Mouse (Mus musculus) liver, embryonic 16.5 days (tissue): ENCODE results near the gene Grem2. TPM values are rescaled to one million over a fixed set of nuclear protein-coding genes. Genes with fewer than 3 reads are reported as not detected.

ENCODE experiments used
- ATAC-seq: fragments of 200-750 bp; cut with Nextera tagmentation; 2 replicates; pipeline ENCODE4 v1.8.0; 2017; ENCODE audit warnings: low read depth, mild to moderate bottlenecking, moderate number of reproducible peaks, moderate library complexity
- H3K27ac ChIP-seq: fragments of 300-500 bp; sonication (generic); 2 replicates; pipeline ENCODE4 v1.5.1; 2014; ENCODE audit warnings: mild to moderate bottlenecking, low read length
- H3K27me3 ChIP-seq: fragments of 300-500 bp; sonication (generic); 2 replicates; pipeline ENCODE4 v1.6.1; 2014; ENCODE audit warnings: low read depth, low read length, mixed read lengths; ENCODE audit not compliant: control insufficient read depth, insufficient read depth
- H3K36me3 ChIP-seq: fragments of 300-500 bp; sonication (generic); 2 replicates; pipeline ENCODE4 v1.6.1; 2014; ENCODE audit warnings: mild to moderate bottlenecking; ENCODE audit not compliant: control insufficient read depth, insufficient read depth
- H3K4me1 ChIP-seq: fragments of 300-500 bp; sonication (generic); 2 replicates; pipeline ENCODE4 v1.6.1; 2014; ENCODE audit warnings: low read depth, low read length, mixed read lengths; ENCODE audit not compliant: control insufficient read depth
- H3K4me2 ChIP-seq: fragments of 300-500 bp; sonication (generic); 2 replicates; pipeline ENCODE4 v1.6.1; 2014; ENCODE audit warnings: low read depth, low read length, mixed read lengths
- H3K4me3 ChIP-seq: fragments of 300-500 bp; sonication (generic); 2 replicates; pipeline ENCODE4 v1.5.1; 2014; ENCODE audit warnings: low read depth, mild to moderate bottlenecking, low read length
- H3K9ac ChIP-seq: fragments of 300-500 bp; sonication (generic); 2 replicates; pipeline ENCODE4 v1.6.1; 2014; ENCODE audit warnings: low read depth, low read length
- H3K9me3 ChIP-seq: fragments of 300-500 bp; sonication (generic); replicated peaks from 2 replicates; pipeline ENCODE4 v1.6.1; 2016; ENCODE audit warnings: low read length; ENCODE audit not compliant: control insufficient read depth
- WGBS: fragments of 180-500 bp; shearing (Covaris S2); extraction: QIAGEN DNeasy Blood & Tissue Kit; methylation state at CpG from one replicate; pipeline ENCODE4 v1.1.7; 2014; ENCODE audit not compliant: insufficient replicate concordance; 5-methylcytosine and 5-hydroxymethylcytosine counted together
- polyA plus RNA-seq: library from polyadenylated mRNA; unstranded; fragments of >200 nt; fragmentation: Nextera tagmentation; extraction: Ambion mirVana; gene quantifications from 2 replicates; pipeline ENCODE4 v1.2.1, GENCODE M21; 2015

The Grem2 gene
- polyA plus RNA-seq, 1 experiment from 2014 or later: 0.48 TPM

DNA sequence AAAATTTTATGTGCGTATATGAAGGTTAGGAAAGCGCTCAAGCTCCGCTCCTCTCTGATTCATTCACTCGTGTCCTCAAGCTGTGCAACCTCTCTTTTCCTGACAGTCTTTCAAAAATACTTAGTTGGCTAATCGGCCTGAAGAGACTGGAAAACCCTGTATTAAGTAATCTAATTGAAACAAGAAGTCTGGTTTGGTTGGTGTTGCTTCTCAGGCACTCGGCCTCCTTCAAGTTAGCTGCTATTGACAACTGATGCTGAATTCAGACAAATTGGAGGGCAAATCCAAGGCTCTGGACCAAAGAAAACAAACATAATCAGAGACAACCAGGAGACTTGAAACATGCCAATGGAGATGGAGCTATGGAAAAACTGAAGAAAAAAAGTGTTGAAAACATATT, 76.8 kb downstream of the Grem2 start:
- no peak overlapping the region for H3K4me2 ChIP-seq
- no peak for ATAC-seq
- H3K4me1 ChIP-seq: no peaks in the 10 kb centered on the region
- no peaks in the 10 kb centered on the region for H3K9me3 ChIP-seq
- H3K27me3 ChIP-seq: no peaks in the 10 kb centered on the region
- H3K9ac ChIP-seq: no peak overlapping the region
- no peak overlapping the region for H3K4me3 ChIP-seq
- H3K36me3 ChIP-seq: no peaks in the 10 kb centered on the region
- no peak overlapping the region for H3K27ac ChIP-seq
- WGBS: 70% methylated on average over 6 of the region's 6 CpGs

DNA sequence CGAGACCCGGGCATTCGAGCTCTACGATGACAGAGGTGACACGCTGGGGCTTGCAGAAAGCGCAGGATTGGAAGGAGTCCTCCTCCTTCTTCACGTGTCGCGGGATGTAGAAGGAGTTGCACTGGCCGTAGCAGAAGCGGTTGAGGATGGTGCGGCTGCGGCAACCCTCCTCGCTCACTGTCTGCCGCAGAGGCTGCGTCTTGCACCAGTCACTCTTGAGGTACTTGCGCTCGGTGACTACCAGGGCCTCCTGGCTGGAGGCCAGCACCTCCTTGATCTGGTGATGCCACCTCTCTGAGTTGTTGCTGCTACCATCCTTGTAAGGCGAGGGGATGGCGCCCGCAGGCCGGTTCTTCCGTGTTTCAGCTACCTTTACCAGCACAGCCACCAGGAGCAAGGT, 84.8 kb downstream of the Grem2 start:
- H3K36me3 ChIP-seq: no peaks in the 10 kb centered on the region
- no peak overlapping the region for H3K27ac ChIP-seq
- no peak overlapping the region for H3K4me3 ChIP-seq
- no peak overlapping the region for H3K4me2 ChIP-seq
- ATAC-seq: no peak
- H3K4me1 ChIP-seq: no peaks in the 10 kb centered on the region
- WGBS: 77% methylated on average over 23 of the region's 23 CpGs
- H3K9me3 ChIP-seq: no peaks in the 10 kb centered on the region
- no peak overlapping the region for H3K9ac ChIP-seq
- H3K27me3 ChIP-seq: no peaks in the 10 kb centered on the region

GRCm38 (mm10) chr1:174826562-174826961, 95.1 kb downstream of the Grem2 start:
- Histone ChIP-seq H3K4me2 (no peak overlapping the region), H3K27ac (no peak overlapping the region), H3K27me3 (no peaks in the 10 kb centered on the region), H3K9me3 (no peaks in the 10 kb centered on the region), H3K4me3 (no peak overlapping the region), H3K4me1 (no peaks in the 10 kb centered on the region), H3K9ac (no peak overlapping the region), H3K36me3 (no peaks in the 10 kb centered on the region)
- ATAC-seq: no peak
- WGBS: 29% methylated on average over 8 of the region's 8 CpGs

DNA sequence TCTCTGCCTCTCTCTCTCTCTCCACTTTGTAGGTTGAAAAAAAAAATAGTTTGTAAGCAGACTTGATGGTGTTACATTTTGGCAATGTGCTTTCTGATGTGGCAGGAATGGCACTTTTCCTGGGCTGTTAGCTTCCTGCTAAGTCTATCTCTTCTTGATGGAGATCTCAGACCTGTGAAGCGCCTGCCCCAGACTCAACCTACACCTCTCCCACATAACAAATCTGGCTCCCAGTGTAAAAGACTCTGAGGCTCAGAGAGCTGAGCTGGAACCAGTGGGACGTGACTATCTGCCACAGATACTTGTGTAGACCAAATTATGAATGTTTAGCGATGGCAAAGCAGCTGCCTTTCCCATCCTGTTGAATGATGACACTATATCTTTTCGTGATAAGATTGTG, 109.8 kb downstream of the Grem2 start:
- Histone ChIP-seq H3K4me2 (no peak overlapping the region), H3K4me3 (no peak overlapping the region), H3K9me3 (no peaks in the 10 kb centered on the region), H3K4me1 (no peaks in the 10 kb centered on the region), H3K27ac (no peak overlapping the region), H3K27me3 (no peaks in the 10 kb centered on the region), H3K9ac (no peak overlapping the region), H3K36me3 (no peaks in the 10 kb centered on the region)
- ATAC-seq: no peak
- WGBS: 49% methylated on average over 4 of the region's 4 CpGs

- no peak overlapping the region for H3K9ac ChIP-seq
- H3K4me2 ChIP-seq: no peak overlapping the region
- 75% methylated on average over 2 of the region's 2 CpGs for WGBS
- no peak overlapping the region for H3K27ac ChIP-seq
- ATAC-seq: no peak
- no peaks in the 10 kb centered on the region for H3K4me1 ChIP-seq
- no peaks in the 10 kb centered on the region for H3K9me3 ChIP-seq
- no peaks in the 10 kb centered on the region for H3K27me3 ChIP-seq
- no peaks in the 10 kb centered on the region for H3K36me3 ChIP-seq
- H3K4me3 ChIP-seq: no peak overlapping the region
Observed at GRCm38 (mm10) chr1:174788617-174789016, 133.0 kb downstream of the Grem2 start.
